Mouse (Mus musculus) limb, embryonic 14.5 days (tissue): Measurements from ENCODE around the gene Gopc. TPM values are rescaled to one million over a fixed set of nuclear protein-coding genes. Genes with fewer than 3 reads are reported as not detected.

Experiments
- ATAC-seq: fragments of 200-750 bp; cut with Nextera tagmentation; 2 replicates; pipeline ENCODE4 v1.8.0; 2017; ENCODE audit warnings: low read depth, moderate number of reproducible peaks, moderate TSS enrichment; ENCODE audit not compliant: low FRiP score
- DNase-seq: peaks from one replicate; pipeline ENCODE4 v3.0.0-alpha.2; 2015; ENCODE audit warnings: low spot score
- H3K27ac ChIP-seq: fragments of 300-500 bp; sonication (generic); replicated peaks from 2 replicates; pipeline ENCODE4 v1.5.1; 2014; ENCODE audit warnings: low read depth, mild to moderate bottlenecking, low read length, moderate library complexity, mixed read lengths
- H3K27me3 ChIP-seq: fragments of 300-500 bp; sonication (generic); 2 replicates; pipeline ENCODE4 v1.6.1; 2014; ENCODE audit warnings: low read length, mixed read lengths; ENCODE audit not compliant: control insufficient read depth, insufficient read depth
- H3K36me3 ChIP-seq: fragments of 300-500 bp; sonication (generic); 2 replicates; pipeline ENCODE4 v1.6.1; 2014; ENCODE audit warnings: mild to moderate bottlenecking, low read length, moderate library complexity, mixed read lengths; ENCODE audit not compliant: control insufficient read depth, insufficient read depth
- H3K4me1 ChIP-seq: fragments of 300-500 bp; sonication (generic); 2 replicates; pipeline ENCODE4 v1.6.1; 2014; ENCODE audit warnings: antibody characterized with exemption, low read length, mixed read lengths; ENCODE audit not compliant: control insufficient read depth, insufficient read depth
- H3K4me2 ChIP-seq: fragments of 300-500 bp; sonication (generic); replicated peaks from 2 replicates; pipeline ENCODE4 v1.6.1; 2014; ENCODE audit warnings: low read depth, mild to moderate bottlenecking, low read length, moderate library complexity; ENCODE audit not compliant: severe bottlenecking
- H3K4me3 ChIP-seq: fragments of 300-500 bp; sonication (generic); replicated peaks from 2 replicates; pipeline ENCODE4 v1.5.1; 2014; ENCODE audit warnings: low read length
- H3K9ac ChIP-seq: fragments of 300-500 bp; sonication (generic); 2 replicates; pipeline ENCODE4 v1.6.1; 2014; ENCODE audit warnings: mild to moderate bottlenecking, low read depth, low read length, moderate library complexity; ENCODE audit not compliant: severe bottlenecking
- H3K9me3 ChIP-seq: fragments of 300-500 bp; sonication (generic); 2 replicates; pipeline ENCODE4 v1.6.1; 2016; ENCODE audit warnings: low read length; ENCODE audit not compliant: control insufficient read depth
- POLR2A ChIP-seq: fragments of 200-500 bp; IDR thresholded peaks from 2 replicates; pipeline ENCODE4 v1.8.0; 2012; ENCODE audit warnings: inconsistent platforms, mild to moderate bottlenecking, moderate library complexity, borderline replicate concordance; ENCODE audit not compliant: insufficient read depth, insufficient read length; ENCODE audit errors: extremely low read depth
- WGBS: fragments of 180-500 bp; shearing (Covaris S2); extraction: QIAGEN DNeasy Blood & Tissue Kit; methylation state at CpG from one replicate; pipeline ENCODE4 v1.1.7; 2014; 5-methylcytosine and 5-hydroxymethylcytosine counted together
- polyA plus RNA-seq, 2 experiments: library from polyadenylated mRNA; depleted of rRNA in 1 of 2; stranded (reverse) in 1 of 2; unstranded in 1 of 2; fragments of >200 nt; fragmentation: Nextera tagmentation in 1 of 2; extraction: Ambion mirVana in 1 of 2; gene quantifications; 2 replicates each; pipeline versions ENCODE4 v1.2.1 to v1.2.3; 2012 to 2014

Gene Gopc
- polyA plus RNA-seq, 2 experiments = 17.6 to 20.2 TPM

- ATAC-seq (peak; percentile 17), DNase-seq (no peak)
- no peak for TF ChIP-seq POLR2A
- Histone ChIP-seq H3K4me2 (peak overlapping the region; percentile 60), H3K27me3 (no peaks in the 10 kb centered on the region), H3K9me3 (no peaks in the 10 kb centered on the region), H3K4me1 (peaks cover 8% of the 10 kb centered on the region), H3K4me3 (peak overlapping the region; percentile 81), H3K36me3 (no peaks in the 10 kb centered on the region), H3K27ac (peak overlapping the region; percentile 81), H3K9ac (peak overlapping the region; percentile 89)
- under 1% methylated on average over 19 of the region's 19 CpGs for WGBS
These were observed 563 bp downstream of the Gopc start for GRCm38 (mm10) chr10:52381321-52381801.

- no peaks in the 10 kb centered on the region for H3K27me3 ChIP-seq
- DNase-seq = no peak
- 93% methylated on average over 2 of the region's 2 CpGs for WGBS
- H3K4me3 ChIP-seq = no peak overlapping the region
- no peaks in the 10 kb centered on the region for H3K36me3 ChIP-seq
- peaks cover 5% of the 10 kb centered on the region for H3K4me1 ChIP-seq
- no peak overlapping the region for H3K27ac ChIP-seq
- H3K4me2 ChIP-seq = no peak overlapping the region
- no peak for ATAC-seq
- H3K9ac ChIP-seq = no peak overlapping the region
- no peaks in the 10 kb centered on the region for H3K9me3 ChIP-seq
- TF ChIP-seq POLR2A = no peak
These were observed 4.1 kb downstream of the Gopc start for GRCm38 (mm10) chr10:52377813-52378212.

- TF ChIP-seq POLR2A = no peak
- Histone ChIP-seq H3K4me1 (peaks cover 2% of the 10 kb centered on the region; the same call in 1 of the 2 replicates), H3K27ac (no peak overlapping the region), H3K9me3 (no peaks in the 10 kb centered on the region), H3K9ac (no peak overlapping the region), H3K27me3 (no peaks in the 10 kb centered on the region), H3K4me2 (no peak overlapping the region), H3K4me3 (no peak overlapping the region), H3K36me3 (no peaks in the 10 kb centered on the region)
- no peak for ATAC-seq
- 94% methylated on average over 2 of the region's 2 CpGs for WGBS
- DNase-seq = no peak
These were observed 5.5 kb downstream of the Gopc start for GRCm38 (mm10) chr10:52376422-52376821.

- Histone ChIP-seq H3K9me3 (no peaks in the 10 kb centered on the region), H3K9ac (no peak overlapping the region), H3K4me1 (no peaks in the 10 kb centered on the region; the same call in 1 of the 2 replicates), H3K36me3 (no peaks in the 10 kb centered on the region), H3K4me3 (no peak overlapping the region), H3K27ac (no peak overlapping the region), H3K27me3 (no peaks in the 10 kb centered on the region), H3K4me2 (no peak overlapping the region)
- DNase-seq (no peak), ATAC-seq (no peak)
- TF ChIP-seq POLR2A = no peak
These were observed 7.3 kb downstream of the Gopc start for GRCm38 (mm10) chr10:52374651-52375050.

GRCm38 (mm10) chr10:52373834-52374233, 8.1 kb downstream of the Gopc start:
- DNase-seq (no peak), ATAC-seq (no peak)
- Histone ChIP-seq H3K4me2 (no peak overlapping the region), H3K27me3 (no peaks in the 10 kb centered on the region), H3K9me3 (no peaks in the 10 kb centered on the region), H3K36me3 (no peaks in the 10 kb centered on the region), H3K4me1 (no peaks in the 10 kb centered on the region), H3K27ac (no peak overlapping the region), H3K9ac (no peak overlapping the region), H3K4me3 (no peak overlapping the region)
- no peak for TF ChIP-seq POLR2A
- WGBS = 50% methylated on average over 4 of the region's 4 CpGs

GRCm38 (mm10) chr10:52368376-52368775, 13.5 kb downstream of the Gopc start:
- DNase-seq (no peak), ATAC-seq (no peak)
- Histone ChIP-seq H3K4me1 (no peaks in the 10 kb centered on the region), H3K4me2 (no peak overlapping the region), H3K9me3 (no peaks in the 10 kb centered on the region), H3K36me3 (no peaks in the 10 kb centered on the region), H3K27ac (no peak overlapping the region), H3K27me3 (no peaks in the 10 kb centered on the region), H3K4me3 (no peak overlapping the region), H3K9ac (no peak overlapping the region)
- WGBS = 92% methylated on average over 4 of the region's 4 CpGs
- no peak for TF ChIP-seq POLR2A
